Mouse (Mus musculus) adrenal gland, adult 10 weeks (tissue): ENCODE data around the gene Zfp442. TPM values are rescaled to one million over a fixed set of nuclear protein-coding genes. Genes with fewer than 3 reads are reported as not detected.

Experiments used
- polyA plus RNA-seq: library from polyadenylated mRNA; stranded (reverse); fragments of 350-450 nt; fragmentation: Illumina TruSeq; extraction: RNeasy Lipid Tissue Mini Kit (QIAGEN cat#74804); gene quantifications from one replicate; pipeline ENCODE4 v1.2.3, GENCODE M21; 2014; ENCODE audit warnings: low read depth, low replicate concordance

The Zfp442 gene
- 22.2 TPM for polyA plus RNA-seq

DNA sequence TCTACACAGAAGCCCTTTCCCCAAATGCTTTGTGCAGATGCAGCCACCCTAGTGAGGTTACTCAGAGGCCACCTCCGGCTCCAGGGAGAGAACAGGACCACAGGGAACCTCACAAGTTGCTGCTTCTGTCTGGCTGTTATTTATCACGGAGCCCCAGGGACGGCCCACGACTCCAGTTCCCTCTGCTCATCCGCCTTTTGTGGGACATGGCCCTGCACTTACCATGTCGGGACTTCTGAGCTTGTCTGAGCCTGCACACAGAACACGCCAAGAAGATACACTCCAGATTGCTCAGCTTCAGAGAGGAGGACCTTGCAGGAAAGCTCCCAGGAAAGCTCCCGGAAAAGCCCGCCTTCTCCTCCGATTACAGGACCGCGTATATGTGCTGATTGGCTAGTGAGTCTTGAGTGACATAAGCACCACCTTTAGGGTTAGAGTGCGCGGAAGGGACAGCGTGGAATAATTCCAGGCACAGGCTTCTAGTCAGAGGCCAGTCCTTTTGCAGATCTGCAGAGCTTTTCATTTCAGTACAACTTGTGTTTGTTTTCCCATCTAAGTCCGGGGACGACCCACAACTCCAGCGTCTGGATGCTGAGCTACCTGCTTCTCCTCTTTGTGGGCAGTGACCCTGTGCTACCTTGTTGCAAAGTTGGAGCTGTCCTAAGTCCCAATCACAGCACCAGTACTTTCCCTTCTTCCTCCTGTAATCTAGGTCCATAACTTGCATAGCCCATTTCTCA, at the start of gene Zfp442:
Gene Zfp442 (minus strand): TSS at position 307 of the 740 bp plus-strand sequence.

DNA sequence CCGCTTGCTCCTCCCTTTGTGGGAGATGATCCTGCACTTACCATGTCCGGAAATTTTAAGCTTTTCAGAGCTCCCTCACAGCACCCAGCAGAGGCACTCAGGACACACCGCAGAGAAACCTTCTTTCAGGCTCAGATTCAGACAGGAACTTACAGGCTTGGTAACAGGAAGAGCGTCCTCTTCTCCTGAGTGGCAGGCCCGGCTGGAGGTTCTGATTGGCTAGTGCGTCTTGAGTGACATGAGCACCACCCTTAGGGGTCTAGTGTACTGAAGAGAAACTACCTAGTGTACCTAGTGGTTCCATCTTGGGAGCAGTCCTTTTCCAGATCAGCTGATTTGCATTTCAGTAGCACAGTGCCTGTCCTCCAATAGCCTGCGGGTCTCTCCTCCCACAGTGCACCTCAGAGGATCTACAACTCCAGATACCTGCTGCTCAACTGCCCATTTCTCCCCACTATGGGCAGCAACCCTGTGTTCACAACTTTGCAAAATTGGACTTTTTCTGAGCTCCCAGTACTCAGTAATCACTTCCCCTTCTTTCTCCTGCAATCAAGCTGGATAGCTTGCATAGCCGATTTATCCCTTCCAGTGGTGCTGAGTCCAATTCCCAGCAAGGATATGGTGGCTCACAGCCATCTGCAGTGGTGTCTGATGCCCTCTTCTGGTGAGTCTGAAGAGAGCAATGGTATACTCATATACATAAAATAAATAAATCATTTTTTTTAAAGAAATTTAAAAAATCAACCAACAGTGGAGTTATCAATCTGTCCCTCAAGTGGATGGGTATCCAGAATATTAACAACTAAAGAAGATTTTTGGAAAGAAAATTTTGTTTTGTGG, 33.9 kb upstream of the Zfp442 start, which contains the start of gene Zfp345:
Gene Zfp345 (minus strand): TSS at position 153 of the 840 bp plus-strand sequence.

DNA sequence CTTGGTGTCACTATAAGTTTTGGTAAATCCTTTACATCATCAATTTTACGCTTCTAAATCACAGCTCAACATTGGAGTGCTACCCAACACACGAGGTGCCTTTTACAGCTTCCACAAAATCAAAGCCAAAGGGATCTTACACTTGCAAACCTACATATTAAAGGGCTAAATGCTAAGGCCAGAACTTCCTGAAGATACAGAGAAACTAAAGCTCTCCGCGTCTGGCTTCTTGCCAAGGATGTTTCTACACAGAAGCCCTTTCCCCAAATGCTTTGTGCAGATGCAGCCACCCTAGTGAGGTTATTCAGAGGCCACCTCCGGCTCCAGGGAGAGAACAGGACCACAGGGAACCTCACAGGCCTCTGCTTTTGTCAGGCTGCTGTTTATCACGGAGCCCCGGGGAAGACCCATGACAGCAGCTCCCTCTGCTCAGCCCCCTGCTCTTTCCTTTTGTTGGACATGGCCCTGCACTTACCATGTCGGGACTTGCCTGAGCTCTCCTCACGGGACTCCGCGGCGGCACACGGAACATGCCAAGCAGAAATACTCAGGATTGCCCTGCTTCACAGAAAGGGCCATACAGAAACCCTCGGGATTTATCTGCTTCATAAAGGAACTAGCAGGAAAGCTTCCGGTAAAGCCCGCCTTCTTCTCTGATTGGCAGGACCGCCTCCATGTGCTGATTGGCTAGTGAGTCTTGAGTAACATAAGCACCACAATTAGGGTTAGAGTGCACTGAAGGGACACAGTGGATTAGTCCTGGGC, 89.0 kb downstream of the Zfp442 start, which contains the start of gene 3300002I08Rik:
Gene 3300002I08Rik (minus strand): TSS at position 653 of the 765 bp plus-strand sequence.

Other genes with a start within 250 kb of the Zfp442 start
- gene Zfp937, start 233.4 kb downstream of the Zfp442 start, polyA plus RNA-seq: 26.8 TPM
- 43.8 TPM for gene Gm21994, start 195.9 kb downstream of the Zfp442 start, polyA plus RNA-seq
- 0.93 TPM for gene Gm14124, start 194.0 kb downstream of the Zfp442 start, polyA plus RNA-seq
- gene Gm10130, start 127.8 kb downstream of the Zfp442 start, polyA plus RNA-seq: 7.2 TPM
- 12.9 TPM for gene 3300002I08Rik, start 88.7 kb downstream of the Zfp442 start, polyA plus RNA-seq
- gene Zfp345, start 33.6 kb upstream of the Zfp442 start, polyA plus RNA-seq: 2.6 TPM
- gene Cst7, start 118.9 kb upstream of the Zfp442 start, polyA plus RNA-seq: not detected
- gene Apmap, start 157.1 kb upstream of the Zfp442 start, polyA plus RNA-seq: 197 TPM
- 18.5 TPM for gene Acss1, start 217.0 kb upstream of the Zfp442 start, polyA plus RNA-seq
- gene Vsx1, start 237.9 kb upstream of the Zfp442 start, polyA plus RNA-seq: not detected